Mouse (Mus musculus): Measurements from ENCODE around the gene 2700049A03Rik. TPM values are rescaled to one million over a fixed set of nuclear protein-coding genes. Genes with fewer than 3 reads are reported as not detected.

Gene 2700049A03Rik
- polyA plus RNA-seq, 1 experiment from 2014 or later = 13.9 TPM

GRCm38 (mm10) chr12:71217866-71218522, 81.3 kb downstream of the 2700049A03Rik start:
- H3K4me1 ChIP-seq (replicated peaks; ENCODE audit: control insufficient read depth, insufficient read depth, low read length) = no peaks in the 10 kb centered on the region
- WGBS = 69% methylated on average over 6 of the region's 6 CpGs
- ATAC-seq (ENCODE audit: low FRiP score) (peak; percentile 51; the same call in 1 of the 2 replicates), DNase-seq (ENCODE audit: low spot score) (peak; percentile 40)
- peaks cover 31% of the 10 kb centered on the region; the same call in 1 of the 2 replicates for H3K36me3 ChIP-seq (replicated peaks; ENCODE audit: control insufficient read depth, insufficient read depth)
- no peak overlapping the region for H3K9ac ChIP-seq
- H3K9me3 ChIP-seq (ENCODE audit: control insufficient read depth, low read length) = no peaks in the 10 kb centered on the region
- no peak overlapping the region for H3K4me3 ChIP-seq (replicated peaks; ENCODE audit: low read length)
- H3K27me3 ChIP-seq (ENCODE audit: control insufficient read depth, insufficient read depth, low read length) = no peaks in the 10 kb centered on the region
- no peak overlapping the region for H3K27ac ChIP-seq
- no peak overlapping the region for H3K4me2 ChIP-seq (replicated peaks)

DNA sequence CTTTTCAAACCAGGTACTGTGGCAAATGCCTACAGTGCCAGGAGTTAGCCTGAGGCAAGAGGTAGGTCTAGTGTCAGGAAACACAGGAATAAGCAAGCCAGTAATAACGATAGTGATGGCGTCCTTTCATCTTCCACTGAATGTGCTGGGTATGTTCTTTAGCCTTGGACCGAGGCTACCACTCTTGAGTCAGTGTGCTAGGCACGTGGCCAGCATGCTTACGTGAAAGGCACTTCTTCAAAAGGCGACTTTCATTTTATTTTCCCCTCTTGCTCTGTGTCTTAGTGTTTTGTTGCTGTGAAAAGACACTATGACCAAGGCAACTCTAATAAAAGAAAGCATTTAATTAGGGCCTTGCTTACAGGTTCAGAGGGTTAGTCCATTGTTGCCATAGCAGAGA, 86.1 kb downstream of the 2700049A03Rik start:
- WGBS = 91% methylated on average over 6 of the region's 6 CpGs
- Histone ChIP-seq H3K4me3 (replicated peaks; ENCODE audit: low read length) (no peak overlapping the region), H3K27me3 (ENCODE audit: control insufficient read depth, insufficient read depth, low read length) (no peaks in the 10 kb centered on the region), H3K9me3 (ENCODE audit: control insufficient read depth, low read length) (no peaks in the 10 kb centered on the region), H3K36me3 (replicated peaks; ENCODE audit: control insufficient read depth, insufficient read depth) (0 out of 2 replicates have a peak, but pooled peaks cover 26% of the 10 kb centered on the region), H3K9ac (no peak overlapping the region), H3K27ac (no peak overlapping the region), H3K4me2 (replicated peaks) (no peak overlapping the region), H3K4me1 (replicated peaks; ENCODE audit: control insufficient read depth, insufficient read depth, low read length) (no peaks in the 10 kb centered on the region)
- DNase-seq (ENCODE audit: low spot score) = no peak
- ATAC-seq (ENCODE audit: low FRiP score) = no peak

DNA sequence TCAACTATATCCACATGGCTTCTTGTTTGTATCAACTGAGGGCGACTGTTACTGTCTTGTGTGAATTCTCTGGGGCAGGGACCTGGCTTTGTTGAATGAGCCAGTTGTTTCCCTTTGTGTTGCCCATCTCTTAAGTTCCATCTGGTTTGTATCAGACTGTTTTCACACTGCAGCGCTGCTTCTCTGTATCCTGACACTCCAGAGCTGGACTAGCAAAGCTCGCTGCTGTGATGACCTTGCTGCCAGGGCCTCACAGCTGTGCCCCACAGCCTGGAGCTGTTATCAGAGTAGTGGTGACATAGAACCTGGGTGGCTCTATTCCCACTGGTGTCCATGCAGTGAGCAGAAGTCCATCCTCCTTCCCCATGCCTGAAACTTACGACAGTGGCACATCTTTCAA, 91.1 kb downstream of the 2700049A03Rik start:
- ATAC-seq (ENCODE audit: low FRiP score) (no peak), DNase-seq (ENCODE audit: low spot score) (no peak)
- WGBS = 72% methylated on average over 4 of the region's 4 CpGs

GRCm38 (mm10) chr12:71228925-71229649, 92.4 kb downstream of the 2700049A03Rik start:
- Histone ChIP-seq H3K36me3 (replicated peaks; ENCODE audit: control insufficient read depth, insufficient read depth) (peaks cover 4% of the 10 kb centered on the region; the same call in 1 of the 2 replicates), H3K9me3 (ENCODE audit: control insufficient read depth, low read length) (no peaks in the 10 kb centered on the region), H3K4me1 (replicated peaks; ENCODE audit: control insufficient read depth, insufficient read depth, low read length) (no peaks in the 10 kb centered on the region), H3K4me2 (replicated peaks) (no peak overlapping the region), H3K27me3 (ENCODE audit: control insufficient read depth, insufficient read depth, low read length) (no peaks in the 10 kb centered on the region), H3K9ac (no peak overlapping the region), H3K27ac (no peak overlapping the region), H3K4me3 (replicated peaks; ENCODE audit: low read length) (no peak overlapping the region)
- DNase-seq (ENCODE audit: low spot score) (no peak), ATAC-seq (ENCODE audit: low FRiP score) (no peak)
- 83% methylated on average over 10 of the region's 10 CpGs for WGBS

More for the DNA sequence above, 91.1 kb downstream of the 2700049A03Rik start:
- Histone ChIP-seq H3K27ac (no peak overlapping the region), H3K9ac (no peak overlapping the region), H3K9me3 (ENCODE audit: control insufficient read depth, low read length) (no peaks in the 10 kb centered on the region), H3K27me3 (ENCODE audit: control insufficient read depth, insufficient read depth, low read length) (no peaks in the 10 kb centered on the region), H3K4me3 (replicated peaks; ENCODE audit: low read length) (no peak overlapping the region), H3K4me1 (replicated peaks; ENCODE audit: control insufficient read depth, insufficient read depth, low read length) (no peaks in the 10 kb centered on the region), H3K36me3 (replicated peaks; ENCODE audit: control insufficient read depth, insufficient read depth) (peaks cover 8% of the 10 kb centered on the region; the same call in 1 of the 2 replicates), H3K4me2 (replicated peaks) (no peak overlapping the region)

- Histone ChIP-seq H3K9me3 (ENCODE audit: control insufficient read depth, low read length) (no peaks in the 10 kb centered on the region), H3K27me3 (ENCODE audit: control insufficient read depth, insufficient read depth, low read length) (no peaks in the 10 kb centered on the region), H3K27ac (no peak overlapping the region), H3K4me2 (replicated peaks) (no peak overlapping the region), H3K4me1 (replicated peaks; ENCODE audit: control insufficient read depth, insufficient read depth, low read length) (no peaks in the 10 kb centered on the region), H3K4me3 (replicated peaks; ENCODE audit: low read length) (no peak overlapping the region), H3K36me3 (replicated peaks; ENCODE audit: control insufficient read depth, insufficient read depth) (peaks cover 4% of the 10 kb centered on the region; the same call in 1 of the 2 replicates), H3K9ac (no peak overlapping the region)
- 89% methylated on average over 9 of the region's 9 CpGs for WGBS
- ATAC-seq (ENCODE audit: low FRiP score) (no peak), DNase-seq (ENCODE audit: low spot score) (no peak)
Observed at GRCm38 (mm10) chr12:71231561-71231960, 94.9 kb downstream of the 2700049A03Rik start.

DNA sequence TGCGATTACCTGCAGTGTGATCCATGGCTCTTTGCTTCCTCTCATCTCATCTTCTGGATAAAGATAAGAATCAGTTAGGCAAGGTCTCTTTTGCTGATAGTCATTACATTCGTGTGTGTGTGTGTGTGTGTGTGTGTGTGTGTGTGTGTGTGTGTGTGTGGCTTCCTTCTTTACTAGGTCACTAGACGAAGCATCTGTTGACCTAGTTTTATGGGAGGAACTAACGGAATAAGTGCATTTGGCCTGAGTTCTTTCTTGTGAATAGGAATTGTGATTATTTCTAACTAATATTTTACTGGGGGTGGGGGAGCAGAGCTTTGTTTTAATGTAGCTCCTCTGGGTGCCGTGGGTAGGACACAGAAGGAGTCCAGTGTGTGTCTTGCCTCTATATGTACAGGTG, 96.8 kb downstream of the 2700049A03Rik start:
- Histone ChIP-seq H3K4me1 (replicated peaks; ENCODE audit: control insufficient read depth, insufficient read depth, low read length) (no peaks in the 10 kb centered on the region), H3K27ac (no peak overlapping the region), H3K9ac (no peak overlapping the region), H3K9me3 (ENCODE audit: control insufficient read depth, low read length) (no peaks in the 10 kb centered on the region), H3K36me3 (replicated peaks; ENCODE audit: control insufficient read depth, insufficient read depth) (peaks cover 4% of the 10 kb centered on the region; the same call in 1 of the 2 replicates), H3K27me3 (ENCODE audit: control insufficient read depth, insufficient read depth, low read length) (no peaks in the 10 kb centered on the region), H3K4me3 (replicated peaks; ENCODE audit: low read length) (no peak overlapping the region), H3K4me2 (replicated peaks) (no peak overlapping the region)
- DNase-seq (ENCODE audit: low spot score) (no peak), ATAC-seq (ENCODE audit: low FRiP score) (no peak)
- WGBS = 84% methylated on average over 5 of the region's 5 CpGs

DNA sequence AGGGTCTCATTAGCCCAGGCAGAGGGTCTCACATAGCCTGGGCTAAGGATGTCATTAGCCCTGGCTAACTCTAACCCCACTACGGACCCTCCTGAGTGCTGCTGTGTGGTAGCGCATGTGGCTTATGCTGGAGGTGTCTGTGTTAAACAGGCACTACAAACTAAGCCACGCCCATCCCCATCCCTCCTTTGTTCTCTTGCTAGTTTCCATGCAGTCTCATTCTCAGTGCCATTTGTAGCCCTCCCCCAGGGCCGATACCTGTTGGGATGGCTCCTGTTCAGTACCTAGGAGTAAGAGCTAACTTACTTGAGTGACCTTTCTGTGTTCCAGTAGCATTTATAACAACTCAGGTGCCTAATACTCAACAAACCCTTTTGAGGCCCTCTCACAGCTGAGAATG, 100.4 kb downstream of the 2700049A03Rik start:
- H3K4me2 ChIP-seq (replicated peaks) = no peak overlapping the region
- H3K9ac ChIP-seq = no peak overlapping the region
- H3K4me3 ChIP-seq (replicated peaks; ENCODE audit: low read length) = no peak overlapping the region
- no peak overlapping the region for H3K27ac ChIP-seq
- 88% methylated on average over 4 of the region's 4 CpGs for whole genome bisulfite sequencing
- ATAC-seq (ENCODE audit: low FRiP score) (no peak), DNase-seq (ENCODE audit: low spot score) (no peak)
- H3K27me3 ChIP-seq (ENCODE audit: control insufficient read depth, insufficient read depth, low read length) = no peaks in the 10 kb centered on the region
- H3K4me1 ChIP-seq (replicated peaks; ENCODE audit: control insufficient read depth, insufficient read depth, low read length) = no peaks in the 10 kb centered on the region
- peaks cover under 1% of the 10 kb centered on the region; the same call in 1 of the 2 replicates for H3K36me3 ChIP-seq (replicated peaks; ENCODE audit: control insufficient read depth, insufficient read depth)
- H3K9me3 ChIP-seq (ENCODE audit: control insufficient read depth, low read length) = peaks cover 10% of the 10 kb centered on the region

DNA sequence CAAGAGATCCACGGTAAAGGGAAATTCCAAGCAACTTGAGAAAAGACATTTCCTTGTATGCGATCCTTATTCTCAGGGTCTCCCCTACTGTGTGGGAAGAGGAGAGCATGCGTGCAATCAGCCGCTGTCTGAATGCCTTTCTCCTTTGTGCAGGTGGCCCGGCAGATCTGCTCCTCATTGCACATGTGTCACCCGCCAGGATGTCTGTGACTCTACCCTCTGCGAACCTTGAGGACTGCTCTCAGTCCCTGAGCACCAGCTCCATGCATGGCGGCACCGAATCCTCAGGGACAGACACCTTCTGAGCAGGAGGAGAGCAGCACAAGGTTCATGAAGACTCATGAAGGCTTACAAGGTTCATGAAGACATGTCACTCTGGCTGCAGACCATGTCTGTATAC, 106.1 kb downstream of the 2700049A03Rik start:
- no peak overlapping the region for H3K27ac ChIP-seq
- no peaks in the 10 kb centered on the region for H3K4me1 ChIP-seq (replicated peaks; ENCODE audit: control insufficient read depth, insufficient read depth, low read length)
- peaks cover 32% of the 10 kb centered on the region for H3K9me3 ChIP-seq (ENCODE audit: control insufficient read depth, low read length)
- no peak overlapping the region for H3K4me3 ChIP-seq (replicated peaks; ENCODE audit: low read length)
- H3K4me2 ChIP-seq (replicated peaks) = no peak overlapping the region
- WGBS = 80% methylated on average over 9 of the region's 9 CpGs
- H3K36me3 ChIP-seq (replicated peaks; ENCODE audit: control insufficient read depth, insufficient read depth) = peaks cover 29% of the 10 kb centered on the region
- H3K9ac ChIP-seq = no peak overlapping the region
- ATAC-seq (ENCODE audit: low FRiP score) (no peak), DNase-seq (ENCODE audit: low spot score) (no peak)
- no peaks in the 10 kb centered on the region for H3K27me3 ChIP-seq (ENCODE audit: control insufficient read depth, insufficient read depth, low read length)

DNA sequence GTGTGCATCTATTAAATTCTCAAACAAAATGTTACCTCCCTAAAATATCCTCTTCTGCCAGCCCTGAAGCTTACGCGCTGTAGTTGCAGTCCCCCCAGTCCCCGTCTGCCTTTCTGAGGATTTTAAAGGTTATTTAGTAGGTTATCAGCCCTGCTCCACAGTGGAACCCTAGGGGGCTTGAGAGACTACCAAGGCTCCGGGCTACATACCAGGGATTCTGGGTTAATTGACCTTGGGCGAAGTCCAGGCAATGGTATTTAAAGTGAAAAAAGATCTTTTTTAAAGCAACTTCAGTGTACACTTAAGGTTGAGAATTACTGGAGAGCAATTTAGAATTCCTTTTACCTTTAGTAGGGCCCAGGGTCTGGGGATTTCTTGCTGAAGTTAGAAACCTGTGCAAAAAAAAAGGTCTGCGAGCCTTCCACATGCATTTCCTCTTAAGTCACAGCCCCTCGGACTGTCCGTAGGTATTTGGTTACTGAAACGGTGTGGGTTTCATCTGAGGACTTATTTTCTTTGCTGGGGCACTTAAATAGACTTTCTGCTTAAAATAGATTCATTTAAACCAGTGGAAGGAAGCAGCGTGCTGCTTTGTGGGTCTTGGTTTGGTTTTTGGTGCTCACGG, 108.2 kb downstream of the 2700049A03Rik start:
- DNase-seq (ENCODE audit: low spot score) = no peak
- Histone ChIP-seq H3K27me3 (ENCODE audit: control insufficient read depth, insufficient read depth, low read length) (no peaks in the 10 kb centered on the region), H3K27ac (no peak overlapping the region), H3K9me3 (ENCODE audit: control insufficient read depth, low read length) (peaks cover 32% of the 10 kb centered on the region), H3K36me3 (replicated peaks; ENCODE audit: control insufficient read depth, insufficient read depth) (peaks cover 29% of the 10 kb centered on the region), H3K4me3 (replicated peaks; ENCODE audit: low read length) (no peak overlapping the region), H3K9ac (no peak overlapping the region), H3K4me2 (replicated peaks) (no peak overlapping the region), H3K4me1 (replicated peaks; ENCODE audit: control insufficient read depth, insufficient read depth, low read length) (0 out of 2 replicates have a peak, but pooled peaks cover 5% of the 10 kb centered on the region)
- ATAC-seq (ENCODE audit: low FRiP score) = no peak
- WGBS = 87% methylated on average over 11 of the region's 11 CpGs
